Mouse (Mus musculus) midbrain, embryonic 12.5 days (tissue): ENCODE data around the gene Nfat5. TPM values are rescaled to one million over a fixed set of nuclear protein-coding genes. Genes with fewer than 3 reads are reported as not detected.

ENCODE experiments used
- ATAC-seq: fragments of 200-750 bp; cut with Nextera tagmentation; 2 replicates; pipeline ENCODE4 v1.8.0; 2017; ENCODE audit warnings: low read depth, moderate TSS enrichment, moderate library complexity; ENCODE audit not compliant: low FRiP score
- H3K27ac ChIP-seq: fragments of 300-500 bp; sonication (generic); replicated peaks from 2 replicates; pipeline ENCODE4 v1.5.1; 2016; ENCODE audit warnings: mild to moderate bottlenecking
- H3K27me3 ChIP-seq: fragments of 300-500 bp; sonication (generic); 2 replicates; pipeline ENCODE4 v1.6.1; 2016; ENCODE audit warnings: mild to moderate bottlenecking
- H3K36me3 ChIP-seq: fragments of 300-500 bp; sonication (generic); 2 replicates; pipeline ENCODE4 v1.6.1; 2016
- H3K4me1 ChIP-seq: fragments of 300-500 bp; sonication (generic); 2 replicates; pipeline ENCODE4 v1.6.1; 2016
- H3K4me2 ChIP-seq: fragments of 300-500 bp; sonication (generic); replicated peaks from 2 replicates; pipeline ENCODE4 v1.6.1; 2016; ENCODE audit warnings: mild to moderate bottlenecking, moderate library complexity
- H3K4me3 ChIP-seq: fragments of 300-500 bp; sonication (generic); 2 replicates; pipeline ENCODE4 v1.5.1; 2016; ENCODE audit warnings: mild to moderate bottlenecking
- H3K9ac ChIP-seq: fragments of 300-500 bp; sonication (generic); replicated peaks from 2 replicates; pipeline ENCODE4 v1.6.1; 2016; ENCODE audit warnings: mild to moderate bottlenecking, moderate library complexity
- H3K9me3 ChIP-seq: fragments of 300-500 bp; sonication (generic); 2 replicates; pipeline ENCODE4 v1.6.1; 2016; ENCODE audit warnings: mild to moderate bottlenecking
- WGBS: fragments of 180-500 bp; shearing (Covaris S2); methylation state at CpG from one replicate; pipeline ENCODE4 v1.1.7; 2016; 5-methylcytosine and 5-hydroxymethylcytosine counted together
- polyA plus RNA-seq: library from polyadenylated mRNA; unstranded; fragments of >200 nt; fragmentation: Nextera tagmentation; extraction: Ambion mirVana; gene quantifications from 2 replicates; pipeline ENCODE4 v1.2.1, GENCODE M21; 2016

The Nfat5 gene
- polyA plus RNA-seq, 1 experiment from 2014 or later: 14.3 TPM

DNA sequence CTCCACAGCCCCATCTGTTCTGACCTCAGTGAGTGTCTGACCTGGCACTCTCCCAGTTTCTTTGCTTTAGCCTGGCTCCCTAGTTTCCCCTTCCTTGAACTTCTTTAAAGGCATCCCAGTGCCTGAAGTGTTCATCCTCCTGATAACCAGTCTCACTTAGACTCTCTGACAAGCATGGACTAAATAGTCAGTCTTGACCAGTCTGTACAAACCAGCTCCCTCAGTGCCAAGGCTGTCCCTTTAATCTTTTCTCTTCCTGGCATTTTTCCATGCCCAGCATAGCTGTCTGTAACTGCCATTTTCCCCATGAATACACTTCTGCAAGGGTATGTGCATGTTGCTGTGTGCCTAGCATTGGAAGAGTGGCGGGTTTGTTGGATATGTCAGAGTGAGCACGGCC is 91.8 kb downstream of the Nfat5 start:
- Histone ChIP-seq H3K4me2 (no peak overlapping the region), H3K27ac (no peak overlapping the region), H3K9ac (no peak overlapping the region), H3K4me3 (no peak overlapping the region), H3K9me3 (no peaks in the 10 kb centered on the region), H3K4me1 (no peaks in the 10 kb centered on the region), H3K36me3 (0 out of 2 replicates have a peak, but pooled peaks cover under 1% of the 10 kb centered on the region), H3K27me3 (no peaks in the 10 kb centered on the region)
- no peak for ATAC-seq
- WGBS: 89% methylated on average over 2 of the region's 2 CpGs

DNA sequence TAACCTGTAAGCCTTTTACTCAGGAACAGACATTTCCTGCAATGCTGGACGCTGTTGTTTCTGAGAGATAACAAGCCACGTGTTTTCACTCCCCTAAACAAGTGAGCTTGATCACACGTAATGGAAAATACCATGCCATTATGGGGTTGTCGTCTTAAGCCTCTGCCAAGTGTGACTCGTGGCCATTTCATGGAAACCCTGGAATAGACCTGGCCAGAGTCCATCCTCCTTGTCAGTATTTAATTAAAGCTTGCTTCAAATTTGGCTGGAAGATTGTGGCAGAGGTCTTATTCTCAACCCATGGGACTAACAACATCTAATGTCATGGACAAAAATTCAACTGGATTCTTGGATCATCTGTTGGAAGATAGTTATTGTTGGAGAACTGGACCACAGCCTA is 92.9 kb downstream of the Nfat5 start:
- H3K9ac ChIP-seq: no peak overlapping the region
- no peak overlapping the region for H3K4me3 ChIP-seq
- H3K9me3 ChIP-seq: no peaks in the 10 kb centered on the region
- H3K27ac ChIP-seq: no peak overlapping the region
- H3K27me3 ChIP-seq: no peaks in the 10 kb centered on the region
- H3K4me1 ChIP-seq: no peaks in the 10 kb centered on the region
- H3K4me2 ChIP-seq: no peak overlapping the region
- H3K36me3 ChIP-seq: no peaks in the 10 kb centered on the region
- WGBS: 66% methylated on average over 5 of the region's 5 CpGs
- no peak for ATAC-seq

DNA sequence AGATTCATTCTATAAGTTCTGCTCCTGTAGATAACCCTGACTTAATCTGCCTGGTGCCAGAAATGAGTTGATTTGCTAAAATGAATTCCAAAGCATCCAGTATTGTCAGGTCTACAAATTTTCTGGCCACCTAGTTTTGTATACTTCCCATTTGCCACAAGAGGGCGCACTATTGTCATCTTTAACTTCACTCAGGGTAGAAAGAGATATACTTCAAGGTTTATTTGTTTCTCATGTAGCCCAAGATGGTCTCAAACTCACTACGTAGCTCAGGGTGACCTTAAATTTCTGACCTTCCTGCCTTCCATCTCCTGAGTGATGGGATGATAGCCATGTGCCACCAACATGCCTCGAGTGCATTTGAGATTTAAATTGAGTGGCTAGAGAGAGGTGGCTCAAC is 93.4 kb downstream of the Nfat5 start:
- Histone ChIP-seq H3K27me3 (no peaks in the 10 kb centered on the region), H3K4me2 (no peak overlapping the region), H3K4me1 (no peaks in the 10 kb centered on the region), H3K27ac (no peak overlapping the region), H3K4me3 (no peak overlapping the region), H3K9me3 (no peaks in the 10 kb centered on the region), H3K9ac (no peak overlapping the region), H3K36me3 (no peaks in the 10 kb centered on the region)
- 33% methylated on average over 3 of the region's 3 CpGs for WGBS
- ATAC-seq: no peak

DNA sequence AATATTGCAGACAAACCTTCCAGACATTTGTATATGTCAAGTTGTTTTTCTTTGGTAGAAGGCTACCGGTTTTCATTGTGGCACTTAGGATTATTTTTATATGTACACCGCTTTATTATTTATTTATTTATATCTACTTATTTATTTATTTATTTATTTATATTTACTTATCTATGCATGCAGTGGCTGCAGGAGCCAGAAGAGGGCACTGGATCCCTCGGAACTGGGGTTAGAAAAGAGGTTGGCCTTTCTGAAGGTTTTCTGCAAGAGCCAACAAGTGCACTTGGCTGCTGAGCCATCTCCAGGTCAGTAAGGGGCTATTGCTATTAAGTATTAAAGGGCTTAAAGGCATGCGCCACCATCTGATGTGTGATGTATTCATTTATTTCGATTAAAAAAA is 94.6 kb downstream of the Nfat5 start:
- WGBS: 73% methylated on average over 5 of the region's 5 CpGs
- Histone ChIP-seq H3K4me2 (no peak overlapping the region), H3K27me3 (no peaks in the 10 kb centered on the region), H3K27ac (no peak overlapping the region), H3K4me3 (no peak overlapping the region), H3K4me1 (no peaks in the 10 kb centered on the region), H3K36me3 (no peaks in the 10 kb centered on the region), H3K9me3 (no peaks in the 10 kb centered on the region), H3K9ac (no peak overlapping the region)
- ATAC-seq: no peak

DNA sequence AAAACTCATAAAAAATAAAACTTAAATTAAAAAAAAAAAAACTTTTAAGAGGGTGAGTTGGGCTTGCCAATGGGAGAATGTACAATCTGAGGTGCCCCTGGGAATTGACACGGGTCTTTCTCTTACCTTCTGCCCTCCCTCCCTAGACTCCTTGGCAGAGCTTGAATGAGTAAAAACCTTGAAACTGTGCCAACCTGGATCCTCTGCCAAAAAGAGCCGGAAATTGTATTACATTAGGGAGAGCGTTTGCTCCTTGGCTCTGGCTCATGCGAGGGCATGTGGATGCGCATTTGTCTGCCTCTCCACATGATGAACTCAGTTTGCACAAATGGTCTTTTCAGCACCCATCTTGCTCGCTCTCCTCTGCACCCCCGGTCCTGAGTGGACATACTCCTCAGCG is 96.3 kb downstream of the Nfat5 start:
- no peaks in the 10 kb centered on the region for H3K9me3 ChIP-seq
- H3K4me3 ChIP-seq: no peak overlapping the region
- H3K27me3 ChIP-seq: no peaks in the 10 kb centered on the region
- H3K4me2 ChIP-seq: no peak overlapping the region
- no peaks in the 10 kb centered on the region for H3K4me1 ChIP-seq
- H3K9ac ChIP-seq: no peak overlapping the region
- 86% methylated on average over 8 of the region's 8 CpGs for WGBS
- no peaks in the 10 kb centered on the region for H3K36me3 ChIP-seq
- H3K27ac ChIP-seq: no peak overlapping the region
- ATAC-seq: no peak

DNA sequence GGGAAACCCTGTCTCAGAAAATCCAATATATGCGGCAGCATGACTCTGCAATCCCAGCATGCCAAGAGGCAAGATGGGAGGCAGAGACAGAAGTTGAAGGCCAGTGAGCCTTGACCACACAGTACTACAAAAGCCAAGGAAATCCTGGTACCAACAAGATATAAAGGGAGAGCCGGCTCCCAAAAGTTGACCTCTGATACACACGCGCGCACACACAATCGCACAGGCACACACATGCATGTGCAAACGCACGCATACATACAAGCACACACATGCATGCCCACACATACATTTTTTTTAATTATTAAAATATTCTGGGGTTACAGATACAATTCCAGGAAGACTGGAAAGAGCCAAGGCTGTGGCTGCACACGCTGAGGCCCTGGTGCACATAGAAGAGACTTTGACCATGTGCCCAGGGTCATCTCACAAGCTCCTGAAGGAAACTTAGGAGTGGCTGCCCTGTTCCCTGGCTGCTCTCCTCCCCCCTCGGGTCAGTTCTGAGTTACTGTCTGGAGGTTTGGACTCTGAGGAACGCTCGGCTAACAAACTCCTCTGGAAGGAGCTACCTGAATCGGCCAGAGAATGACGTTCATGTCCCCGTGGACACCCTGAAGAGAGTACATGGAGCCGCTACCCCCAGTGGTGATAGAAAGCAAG is 97.3 kb downstream of the Nfat5 start:
- Histone ChIP-seq H3K4me3 (no peak overlapping the region), H3K4me1 (no peaks in the 10 kb centered on the region), H3K9me3 (no peaks in the 10 kb centered on the region), H3K4me2 (no peak overlapping the region), H3K36me3 (no peaks in the 10 kb centered on the region), H3K27ac (no peak overlapping the region), H3K9ac (no peak overlapping the region), H3K27me3 (no peaks in the 10 kb centered on the region)
- WGBS: 93% methylated on average over 16 of the region's 16 CpGs
- ATAC-seq: no peak

DNA sequence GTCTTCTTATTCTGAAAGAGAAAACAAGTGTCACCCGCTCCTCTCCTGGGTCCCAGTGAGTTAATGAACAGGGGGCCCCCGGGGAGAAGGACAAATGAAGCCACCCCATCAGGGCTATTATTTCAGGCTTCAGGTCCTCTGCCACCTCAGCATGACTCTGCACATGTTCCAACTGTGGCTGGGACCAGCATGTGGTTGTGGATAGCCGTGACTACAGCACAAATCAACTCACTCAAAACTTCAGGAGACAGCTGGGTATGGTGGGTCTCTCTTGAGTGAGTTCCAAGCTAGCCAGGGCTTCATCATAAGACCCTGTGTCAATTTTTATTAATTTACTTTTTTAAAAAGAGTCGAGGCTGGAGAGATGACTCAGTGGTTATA is 97.9 kb downstream of the Nfat5 start:
- ATAC-seq: no peak
- no peak overlapping the region for H3K4me2 ChIP-seq
- WGBS: 67% methylated on average over 4 of the region's 4 CpGs
- H3K27me3 ChIP-seq: no peaks in the 10 kb centered on the region
- no peaks in the 10 kb centered on the region for H3K36me3 ChIP-seq
- no peak overlapping the region for H3K9ac ChIP-seq
- no peaks in the 10 kb centered on the region for H3K4me1 ChIP-seq
- H3K4me3 ChIP-seq: no peak overlapping the region
- no peak overlapping the region for H3K27ac ChIP-seq
- H3K9me3 ChIP-seq: no peaks in the 10 kb centered on the region

DNA sequence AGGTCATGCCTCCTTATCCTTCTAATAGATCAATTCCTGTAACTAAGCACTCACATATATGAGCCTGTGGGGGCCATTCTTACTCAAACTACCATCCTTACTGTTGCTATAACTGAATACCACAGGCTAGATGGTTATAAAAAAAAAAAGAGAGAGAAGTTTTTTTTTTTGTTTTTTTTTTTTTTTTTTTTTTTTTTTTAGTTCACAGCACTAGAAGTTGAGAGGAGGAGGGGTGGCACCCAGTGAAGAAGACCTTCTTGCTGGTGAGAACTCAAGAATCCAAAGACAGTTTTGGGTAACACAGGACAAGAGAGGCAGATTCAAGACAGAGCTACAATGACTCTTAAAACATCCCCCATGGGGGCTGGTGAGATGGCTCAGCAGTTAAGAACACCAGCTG is 102.1 kb downstream of the Nfat5 start:
- no peaks in the 10 kb centered on the region for H3K4me1 ChIP-seq
- no peak overlapping the region for H3K4me3 ChIP-seq
- no peaks in the 10 kb centered on the region for H3K9me3 ChIP-seq
- H3K4me2 ChIP-seq: no peak overlapping the region
- no peak for ATAC-seq
- H3K36me3 ChIP-seq: no peaks in the 10 kb centered on the region
- no peak overlapping the region for H3K27ac ChIP-seq
- H3K9ac ChIP-seq: no peak overlapping the region
- H3K27me3 ChIP-seq: no peaks in the 10 kb centered on the region; the same call in 1 of the 2 replicates

DNA sequence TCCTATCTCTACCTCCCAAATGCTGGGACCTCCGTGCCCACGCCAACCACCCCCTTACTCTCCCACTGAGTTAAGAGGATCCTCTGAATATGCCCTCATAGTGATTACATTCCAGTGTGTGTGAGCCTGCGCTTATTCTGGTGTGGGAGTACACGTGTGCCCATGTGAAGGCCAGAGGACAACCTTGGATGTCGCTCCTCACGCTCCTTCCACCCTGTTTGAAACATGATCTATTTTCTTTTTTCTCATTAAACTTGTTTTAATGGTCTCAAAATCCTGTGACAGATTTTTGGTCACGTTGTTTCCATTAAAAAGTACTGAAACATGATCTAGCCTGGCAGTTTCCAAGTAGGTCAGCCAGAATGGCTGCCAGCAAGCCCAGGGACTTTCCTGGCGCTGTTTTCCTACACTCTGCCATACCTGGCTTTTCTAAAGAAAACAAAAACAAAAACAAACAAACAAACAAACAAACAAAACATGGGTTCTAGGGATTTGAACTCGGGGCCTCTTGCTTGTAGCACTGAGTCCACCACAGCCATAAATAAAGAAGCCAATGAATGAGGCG is 102.9 kb downstream of the Nfat5 start:
- H3K4me2 ChIP-seq: no peak overlapping the region
- no peaks in the 10 kb centered on the region for H3K4me1 ChIP-seq
- no peaks in the 10 kb centered on the region; the same call in 1 of the 2 replicates for H3K27me3 ChIP-seq
- no peak overlapping the region for H3K27ac ChIP-seq
- H3K36me3 ChIP-seq: no peaks in the 10 kb centered on the region
- no peak overlapping the region for H3K9ac ChIP-seq
- WGBS: 89% methylated on average over 10 of the region's 10 CpGs
- H3K4me3 ChIP-seq: no peak overlapping the region
- ATAC-seq: no peak
- H3K9me3 ChIP-seq: no peaks in the 10 kb centered on the region

DNA sequence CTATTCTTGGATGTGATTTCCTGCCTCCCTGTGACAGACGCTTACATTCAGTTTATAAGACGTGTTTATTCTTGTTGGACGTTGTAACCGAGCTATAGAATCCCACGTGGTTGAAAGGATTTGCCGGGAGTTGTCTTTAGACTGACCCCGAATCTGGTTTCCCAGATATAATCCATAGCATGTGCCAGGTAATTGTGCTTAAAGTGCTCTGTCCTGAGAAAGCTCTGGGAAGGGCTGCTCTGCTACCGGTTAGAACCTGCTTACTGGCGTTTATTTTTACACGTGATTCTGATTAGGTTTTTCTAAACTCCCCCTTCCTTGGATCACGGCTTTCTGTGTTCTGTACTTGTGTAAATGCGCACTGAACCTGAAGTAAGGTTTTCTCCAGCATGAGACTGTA is 104.4 kb downstream of the Nfat5 start:
- H3K4me1 ChIP-seq: 0 out of 2 replicates have a peak, but pooled peaks cover 2% of the 10 kb centered on the region
- no peak overlapping the region for H3K4me3 ChIP-seq
- 59% methylated on average over 12 of the region's 12 CpGs for WGBS
- no peak overlapping the region for H3K4me2 ChIP-seq
- H3K36me3 ChIP-seq: no peaks in the 10 kb centered on the region
- no peaks in the 10 kb centered on the region; the same call in 1 of the 2 replicates for H3K27me3 ChIP-seq
- H3K27ac ChIP-seq: no peak overlapping the region
- no peaks in the 10 kb centered on the region for H3K9me3 ChIP-seq
- H3K9ac ChIP-seq: no peak overlapping the region
- no peak for ATAC-seq

DNA sequence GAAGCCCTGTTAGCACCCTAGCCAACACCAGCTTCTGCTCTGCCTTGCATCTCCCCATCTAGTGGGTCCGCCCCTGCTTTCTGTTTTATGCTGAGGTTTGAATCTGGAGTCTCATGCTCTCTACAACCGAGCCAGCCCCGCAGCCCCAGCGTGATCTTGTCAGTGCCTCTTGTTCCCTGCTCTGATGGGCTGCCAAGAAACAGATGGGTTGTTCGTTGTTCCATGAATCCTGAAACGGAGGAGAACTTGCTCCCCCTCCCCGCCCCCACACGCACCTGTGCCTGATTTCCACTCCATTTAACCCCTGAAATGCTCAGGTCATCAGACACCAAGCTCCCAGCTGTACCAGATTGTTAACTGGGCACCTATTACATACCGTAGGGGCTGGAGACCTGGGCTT is 106.2 kb downstream of the Nfat5 start:
- ATAC-seq: no peak
- WGBS: 46% methylated on average over 9 of the region's 9 CpGs
- no peak overlapping the region for H3K9ac ChIP-seq

DNA sequence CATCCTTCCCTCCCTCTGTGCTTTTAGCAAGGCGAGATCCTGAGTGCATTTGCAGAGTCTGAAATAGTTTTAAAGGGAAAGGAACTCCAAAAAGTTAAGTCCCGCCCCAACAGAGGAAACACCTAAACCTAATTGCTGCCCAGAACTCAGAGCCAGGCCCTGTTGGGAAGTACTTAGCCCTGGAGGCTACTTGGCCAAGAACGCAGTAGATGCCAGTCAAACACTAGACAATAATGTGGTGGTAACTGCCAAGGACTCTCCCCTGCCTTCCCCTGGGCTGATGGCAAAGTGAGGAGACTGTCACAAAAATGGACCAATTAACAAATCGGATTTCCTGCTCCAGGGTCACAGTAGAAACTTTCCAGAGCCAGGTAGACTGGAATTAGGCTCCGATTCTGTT is 108.6 kb downstream of the Nfat5 start:
- H3K9me3 ChIP-seq: no peaks in the 10 kb centered on the region
- peaks cover 11% of the 10 kb centered on the region; the same call in 1 of the 2 replicates for H3K4me1 ChIP-seq
- 91% methylated on average over 5 of the region's 5 CpGs for WGBS
- no peak overlapping the region for H3K9ac ChIP-seq
- no peak overlapping the region for H3K4me3 ChIP-seq
- no peak for ATAC-seq
- no peaks in the 10 kb centered on the region; the same call in 1 of the 2 replicates for H3K27me3 ChIP-seq
- H3K27ac ChIP-seq: no peak overlapping the region
- no peak overlapping the region for H3K4me2 ChIP-seq
- H3K36me3 ChIP-seq: no peaks in the 10 kb centered on the region

More for the DNA sequence above, 106.2 kb downstream of the Nfat5 start:
- Histone ChIP-seq H3K36me3 (no peaks in the 10 kb centered on the region), H3K27ac (no peak overlapping the region), H3K4me1 (peaks cover 11% of the 10 kb centered on the region; the same call in 1 of the 2 replicates), H3K9me3 (no peaks in the 10 kb centered on the region), H3K4me3 (no peak overlapping the region), H3K4me2 (no peak overlapping the region), H3K27me3 (no peaks in the 10 kb centered on the region; the same call in 1 of the 2 replicates)
